Mouse (Mus musculus) lung, embryonic 14.5 days (tissue): ENCODE data around the gene Slc23a2. TPM values are rescaled to one million over a fixed set of nuclear protein-coding genes. Genes with fewer than 3 reads are reported as not detected.

Experiments
- ATAC-seq: fragments of 200-750 bp; cut with Nextera tagmentation; 2 replicates; pipeline ENCODE4 v1.8.0; 2017; ENCODE audit warnings: mild to moderate bottlenecking, moderate TSS enrichment, moderate library complexity; ENCODE audit not compliant: insufficient read depth
- DNase-seq: peaks from one replicate; pipeline ENCODE4 v3.0.0-alpha.2; 2015
- H3K27ac ChIP-seq: fragments of 300-500 bp; sonication (generic); 2 replicates; pipeline ENCODE4 v1.5.1; 2014; ENCODE audit warnings: low read depth, mild to moderate bottlenecking, moderate library complexity
- H3K27me3 ChIP-seq: fragments of 300-500 bp; sonication (generic); 2 replicates; pipeline ENCODE4 v1.6.1; 2014; ENCODE audit warnings: low read length, control low read depth; ENCODE audit not compliant: insufficient read depth
- H3K36me3 ChIP-seq: fragments of 300-500 bp; sonication (generic); 2 replicates; pipeline ENCODE4 v1.6.1; 2014; ENCODE audit warnings: control low read depth; ENCODE audit not compliant: insufficient read depth
- H3K4me1 ChIP-seq: fragments of 300-500 bp; sonication (generic); 2 replicates; pipeline ENCODE4 v1.6.1; 2014; ENCODE audit warnings: antibody characterized with exemption, control low read depth; ENCODE audit not compliant: insufficient read depth
- H3K4me2 ChIP-seq: fragments of 300-500 bp; sonication (generic); 2 replicates; pipeline ENCODE4 v1.6.1; 2014; ENCODE audit warnings: mild to moderate bottlenecking
- H3K4me3 ChIP-seq: fragments of 300-500 bp; sonication (generic); 2 replicates; pipeline ENCODE4 v1.5.1; 2014; ENCODE audit warnings: low read depth, low read length
- H3K9ac ChIP-seq: fragments of 300-500 bp; sonication (generic); 2 replicates; pipeline ENCODE4 v1.6.1; 2014
- H3K9me3 ChIP-seq: fragments of 300-500 bp; sonication (generic); 2 replicates; pipeline ENCODE4 v1.6.1; 2016; ENCODE audit warnings: low read depth, low read length, control low read depth
- CTCF ChIP-seq: IDR thresholded peaks from 2 replicates; pipeline ENCODE4 v1.5.1; 2016; ENCODE audit warnings: antibody characterized with exemption, low read depth
- WGBS: fragments of 180-500 bp; shearing (Covaris S2); extraction: QIAGEN DNeasy Blood & Tissue Kit; methylation state at CpG from one replicate; pipeline ENCODE4 v1.1.7; 2014; 5-methylcytosine and 5-hydroxymethylcytosine counted together
- polyA plus RNA-seq: library from polyadenylated mRNA; unstranded; fragments of >200 nt; fragmentation: Nextera tagmentation; extraction: Ambion mirVana; gene quantifications from 2 replicates; pipeline ENCODE4 v1.2.1, GENCODE M21; 2014

Gene Slc23a2
- polyA plus RNA-seq, 1 experiment from 2014 or later: 17.3 TPM

GRCm38 (mm10) chr2:132134758-132135157, 10.2 kb downstream of the Slc23a2 start:
- no peaks in the 10 kb centered on the region for H3K36me3 ChIP-seq
- H3K27me3 ChIP-seq: no peaks in the 10 kb centered on the region
- H3K9me3 ChIP-seq: no peaks in the 10 kb centered on the region
- no peak overlapping the region for H3K9ac ChIP-seq
- 71% methylated on average over 4 of the region's 4 CpGs for WGBS
- DNase-seq: no peak
- no peaks in the 10 kb centered on the region for H3K4me1 ChIP-seq
- no peak overlapping the region for H3K4me3 ChIP-seq
- no peak for TF ChIP-seq CTCF
- no peak overlapping the region for H3K4me2 ChIP-seq
- H3K27ac ChIP-seq: no peak overlapping the region
- ATAC-seq: no peak

- H3K4me3 ChIP-seq: no peak overlapping the region
- H3K36me3 ChIP-seq: no peaks in the 10 kb centered on the region
- H3K9ac ChIP-seq: no peak overlapping the region
- no peak for ATAC-seq
- H3K27ac ChIP-seq: no peak overlapping the region
- no peak for TF ChIP-seq CTCF
- H3K27me3 ChIP-seq: no peaks in the 10 kb centered on the region
- no peaks in the 10 kb centered on the region for H3K4me1 ChIP-seq
- H3K9me3 ChIP-seq: no peaks in the 10 kb centered on the region
- 32% methylated on average over 2 of the region's 2 CpGs for WGBS
- H3K4me2 ChIP-seq: no peak overlapping the region
- no peak for DNase-seq
These were observed 11.5 kb downstream of the Slc23a2 start for GRCm38 (mm10) chr2:132133436-132133835.

- H3K4me2 ChIP-seq: peak overlapping the region; percentile 52
These were observed 13.6 kb downstream of the Slc23a2 start for GRCm38 (mm10) chr2:132131266-132131665.

GRCm38 (mm10) chr2:132129980-132130379, 14.9 kb downstream of the Slc23a2 start:
- no peaks in the 10 kb centered on the region for H3K4me1 ChIP-seq
- no peak overlapping the region for H3K4me3 ChIP-seq
- H3K27ac ChIP-seq: no peak overlapping the region
- ATAC-seq (no peak), DNase-seq (no peak)
- WGBS: 83% methylated on average over 7 of the region's 7 CpGs
- H3K27me3 ChIP-seq: no peaks in the 10 kb centered on the region
- H3K9me3 ChIP-seq: no peaks in the 10 kb centered on the region
- no peaks in the 10 kb centered on the region for H3K36me3 ChIP-seq
- TF ChIP-seq CTCF: no peak
- no peak overlapping the region for H3K4me2 ChIP-seq
- H3K9ac ChIP-seq: no peak overlapping the region

More at GRCm38 (mm10) chr2:132131266-132131665, 13.6 kb downstream of the Slc23a2 start:
- Histone ChIP-seq H3K4me3 (no peak overlapping the region), H3K4me1 (no peaks in the 10 kb centered on the region), H3K9me3 (no peaks in the 10 kb centered on the region), H3K9ac (peak overlapping the region; percentile 22; the same call in 1 of the 2 replicates), H3K36me3 (no peaks in the 10 kb centered on the region), H3K27ac (no peak overlapping the region), H3K27me3 (no peaks in the 10 kb centered on the region)
- DNase-seq (peak; percentile 52), ATAC-seq (peak; percentile 83)
- WGBS: 6% methylated on average over 9 of the region's 9 CpGs
- TF ChIP-seq CTCF: no peak

- H3K9ac ChIP-seq: no peak overlapping the region
- H3K4me1 ChIP-seq: no peaks in the 10 kb centered on the region
- H3K9me3 ChIP-seq: no peaks in the 10 kb centered on the region
- DNase-seq (no peak), ATAC-seq (no peak)
- no peak overlapping the region for H3K4me2 ChIP-seq
- no peaks in the 10 kb centered on the region for H3K27me3 ChIP-seq
- H3K27ac ChIP-seq: no peak overlapping the region
- H3K36me3 ChIP-seq: no peaks in the 10 kb centered on the region
- 86% methylated on average over 7 of the region's 7 CpGs for WGBS
- no peak overlapping the region for H3K4me3 ChIP-seq
- TF ChIP-seq CTCF: no peak
These were observed 15.7 kb downstream of the Slc23a2 start for GRCm38 (mm10) chr2:132129247-132129646.

GRCm38 (mm10) chr2:132127904-132128303, 17.0 kb downstream of the Slc23a2 start:
- no peak overlapping the region for H3K27ac ChIP-seq
- no peak overlapping the region for H3K4me2 ChIP-seq
- no peak overlapping the region for H3K9ac ChIP-seq
- ATAC-seq (no peak), DNase-seq (no peak)
- no peaks in the 10 kb centered on the region for H3K36me3 ChIP-seq
- TF ChIP-seq CTCF: no peak
- 48% methylated on average over 10 of the region's 10 CpGs for WGBS
- no peak overlapping the region for H3K4me3 ChIP-seq
- H3K9me3 ChIP-seq: no peaks in the 10 kb centered on the region
- no peaks in the 10 kb centered on the region for H3K27me3 ChIP-seq
- no peaks in the 10 kb centered on the region for H3K4me1 ChIP-seq

- Histone ChIP-seq H3K9ac (no peak overlapping the region), H3K4me3 (no peak overlapping the region), H3K4me2 (no peak overlapping the region), H3K4me1 (no peaks in the 10 kb centered on the region), H3K36me3 (no peaks in the 10 kb centered on the region), H3K27me3 (no peaks in the 10 kb centered on the region), H3K27ac (no peak overlapping the region), H3K9me3 (no peaks in the 10 kb centered on the region)
- DNase-seq (no peak), ATAC-seq (no peak)
- WGBS: 95% methylated on average over 1 of the region's 1 CpGs
- no peak for TF ChIP-seq CTCF
These were observed 18.6 kb downstream of the Slc23a2 start for GRCm38 (mm10) chr2:132126292-132126691.

GRCm38 (mm10) chr2:132123063-132123462, 21.8 kb downstream of the Slc23a2 start:
- no peaks in the 10 kb centered on the region for H3K4me1 ChIP-seq
- H3K9me3 ChIP-seq: no peaks in the 10 kb centered on the region
- TF ChIP-seq CTCF: no peak
- 77% methylated on average over 4 of the region's 4 CpGs for WGBS
- H3K9ac ChIP-seq: no peak overlapping the region
- H3K36me3 ChIP-seq: no peaks in the 10 kb centered on the region
- H3K4me3 ChIP-seq: no peak overlapping the region
- no peak overlapping the region for H3K4me2 ChIP-seq
- no peak for ATAC-seq
- no peak overlapping the region for H3K27ac ChIP-seq
- H3K27me3 ChIP-seq: no peaks in the 10 kb centered on the region
- no peak for DNase-seq
